Mouse (Mus musculus) thymus, postnatal 0 days (tissue): Measurements from ENCODE around the gene Lrp4. TPM values are rescaled to one million over a fixed set of nuclear protein-coding genes. Genes with fewer than 3 reads are reported as not detected.
"Not testable (repeated sequence)": the region's sequence is repeated elsewhere in the genome, so short reads cannot be mapped to it uniquely, and the experiment has no call there.

Experiments used
- DNase-seq: peaks from one replicate; pipeline ENCODE4 v3.0.0-alpha.2; 2015; ENCODE audit warnings: low spot score
- polyA plus RNA-seq: library from polyadenylated mRNA; unstranded; fragments of >200 nt; fragmentation: Nextera tagmentation; extraction: Ambion mirVana; gene quantifications from 2 replicates; pipeline ENCODE4 v1.2.1, GENCODE M21; 2015

Lrp4 gene
- polyA plus RNA-seq, 1 experiment from 2014 or later: 2.4 TPM

DNA sequence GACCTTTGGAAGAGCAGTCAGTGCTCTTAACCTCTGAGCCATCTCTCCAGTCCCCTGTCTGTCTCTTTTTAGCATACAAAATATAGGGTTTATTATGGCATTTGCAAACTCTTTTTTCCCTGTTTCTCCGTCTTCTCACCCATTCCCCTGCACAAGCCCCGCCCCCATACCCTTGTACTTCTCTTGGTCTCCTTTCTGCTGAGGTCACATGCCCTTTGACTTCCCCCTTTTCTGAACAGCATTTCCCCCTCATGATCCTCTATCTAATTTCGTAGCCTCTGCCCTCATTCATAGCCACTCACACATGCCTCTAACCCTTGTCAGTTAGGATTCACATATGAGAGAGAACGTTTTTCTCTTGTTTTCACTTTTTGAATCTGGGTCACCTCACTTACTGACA is 27.4 kb downstream of the Lrp4 start:
- DNase-seq: no peak

DNA sequence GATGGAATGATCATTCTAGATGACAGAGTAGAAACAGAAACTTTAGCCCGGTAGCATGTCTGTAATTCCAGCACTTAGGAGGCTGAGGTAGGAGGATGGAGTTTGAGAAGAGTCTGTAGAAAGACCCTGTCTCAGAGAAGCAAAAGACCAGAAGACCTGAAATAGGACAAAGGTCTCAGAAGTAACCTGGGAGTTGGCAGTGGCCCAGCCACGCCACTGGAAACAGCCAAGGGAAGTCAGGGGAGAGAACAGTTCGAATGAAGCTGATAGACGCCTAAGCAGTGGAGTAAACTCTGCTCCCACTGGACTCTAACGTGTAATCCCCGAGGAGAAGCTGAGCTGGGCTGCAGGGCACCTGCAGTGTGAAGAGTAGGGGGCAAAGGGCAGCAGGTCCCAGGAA is 27.9 kb downstream of the Lrp4 start:
- DNase-seq: no peak

DNA sequence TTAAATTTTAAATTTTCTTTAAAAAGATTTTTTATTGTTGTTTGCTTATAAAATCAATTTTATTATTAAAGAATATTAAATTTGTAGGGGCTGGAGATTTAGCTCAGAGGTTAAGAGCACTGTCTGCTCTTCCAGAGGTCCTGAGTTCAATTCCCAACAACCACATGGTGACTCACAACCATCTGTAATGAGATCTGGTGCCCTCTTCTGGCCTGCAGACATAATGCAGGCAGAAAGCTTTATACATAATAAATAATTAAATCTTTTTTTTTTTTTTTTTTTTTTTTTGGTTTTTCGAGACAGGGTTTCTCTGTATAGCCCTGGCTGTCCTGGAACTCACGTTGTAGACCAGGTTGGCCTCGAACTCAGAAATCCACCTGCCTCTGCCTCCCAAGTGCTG is 30.0 kb downstream of the Lrp4 start:
- not testable (repeated sequence) for DNase-seq

DNA sequence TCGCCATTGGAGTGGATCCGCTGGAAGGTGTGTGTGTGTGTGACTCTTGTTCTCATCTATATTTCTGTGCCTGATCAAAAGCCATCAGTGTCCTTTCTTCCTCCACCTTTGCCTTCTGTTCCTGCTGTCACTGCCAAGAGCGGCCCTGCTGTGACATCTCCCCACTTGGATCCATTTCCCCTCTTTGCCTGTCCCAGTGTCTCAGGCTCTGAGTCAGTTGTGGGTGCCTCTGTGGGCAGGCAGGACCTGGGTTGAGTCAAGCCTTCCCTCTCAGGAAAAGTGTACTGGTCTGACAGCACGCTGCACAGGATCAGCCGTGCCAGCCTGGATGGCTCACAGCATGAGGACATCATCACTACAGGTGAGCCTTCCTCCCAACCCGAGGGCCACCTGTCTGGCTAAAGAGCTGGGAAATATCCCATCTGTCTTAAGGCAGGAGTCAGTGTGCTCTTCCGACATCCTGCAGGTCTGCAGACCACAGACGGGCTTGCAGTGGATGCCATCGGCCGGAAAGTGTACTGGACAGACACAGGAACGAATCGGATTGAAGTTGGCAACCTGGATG is 34.8 kb downstream of the Lrp4 start:
- DNase-seq: no peak

DNA sequence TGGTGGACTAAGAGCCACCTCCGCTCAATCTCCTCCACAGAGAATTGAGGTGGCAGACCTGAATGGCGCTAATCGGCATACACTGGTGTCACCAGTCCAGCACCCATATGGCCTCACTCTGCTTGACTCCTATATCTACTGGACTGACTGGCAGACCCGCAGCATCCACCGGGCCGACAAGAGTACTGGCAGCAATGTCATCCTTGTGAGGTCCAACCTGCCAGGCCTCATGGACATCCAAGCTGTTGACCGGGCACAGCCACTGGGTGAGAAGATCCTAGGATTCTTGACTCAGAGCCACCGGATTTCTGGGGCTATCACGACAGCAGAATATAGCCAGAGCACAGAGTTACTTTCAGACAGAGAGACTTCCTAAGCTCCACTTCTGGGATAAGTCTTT is 36.7 kb downstream of the Lrp4 start:
- no peak for DNase-seq

DNA sequence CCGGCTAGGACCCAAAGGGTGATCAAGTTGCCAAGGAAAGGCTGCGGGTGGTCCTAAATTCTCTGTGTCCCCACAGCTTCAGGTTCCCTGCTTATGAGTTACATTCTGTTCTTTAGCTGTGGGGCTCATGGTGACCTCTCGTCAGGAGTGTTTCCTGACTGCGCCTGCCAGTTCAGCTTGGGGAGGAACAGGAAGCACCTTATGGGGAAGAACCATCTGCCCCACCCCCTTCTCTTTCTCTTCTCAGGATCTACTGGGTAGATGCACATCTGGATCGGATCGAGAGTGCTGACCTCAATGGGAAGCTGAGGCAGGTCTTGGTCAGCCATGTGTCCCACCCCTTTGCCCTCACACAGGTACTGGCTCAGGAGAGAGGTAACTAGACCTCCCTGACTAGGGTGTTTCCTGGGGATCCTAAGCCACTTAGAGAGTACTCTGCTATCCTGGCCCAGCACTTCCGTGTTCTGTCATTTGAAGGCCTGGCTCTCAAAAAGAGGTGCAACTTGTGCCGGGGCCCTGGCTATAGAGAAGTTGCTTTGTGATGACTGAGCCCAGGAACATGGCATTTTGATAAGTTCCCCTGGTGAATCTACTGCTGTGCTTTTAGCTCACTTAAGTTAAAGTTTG is 40.9 kb downstream of the Lrp4 start:
- DNase-seq: peak; percentile 22

DNA sequence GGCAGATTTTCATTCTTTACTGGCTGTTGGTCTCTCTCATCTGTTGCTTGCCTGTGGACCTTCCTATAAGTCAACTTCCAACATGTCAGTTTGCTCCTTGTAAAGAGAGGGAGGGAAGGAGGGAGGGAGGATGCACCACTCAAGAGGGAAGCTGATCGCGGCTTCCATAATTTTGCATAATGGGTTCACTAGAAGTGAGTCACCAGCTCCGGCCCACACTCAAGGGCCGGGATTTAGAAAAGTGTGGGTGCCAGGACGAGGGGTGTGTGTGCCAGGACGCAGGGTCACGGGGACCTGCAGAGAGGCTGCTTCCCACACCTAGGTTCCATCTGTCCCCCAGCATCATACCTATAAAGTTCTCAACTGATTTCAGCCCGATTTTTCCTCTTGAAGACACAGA is 50.8 kb downstream of the Lrp4 start:
- no peak for DNase-seq

DNA sequence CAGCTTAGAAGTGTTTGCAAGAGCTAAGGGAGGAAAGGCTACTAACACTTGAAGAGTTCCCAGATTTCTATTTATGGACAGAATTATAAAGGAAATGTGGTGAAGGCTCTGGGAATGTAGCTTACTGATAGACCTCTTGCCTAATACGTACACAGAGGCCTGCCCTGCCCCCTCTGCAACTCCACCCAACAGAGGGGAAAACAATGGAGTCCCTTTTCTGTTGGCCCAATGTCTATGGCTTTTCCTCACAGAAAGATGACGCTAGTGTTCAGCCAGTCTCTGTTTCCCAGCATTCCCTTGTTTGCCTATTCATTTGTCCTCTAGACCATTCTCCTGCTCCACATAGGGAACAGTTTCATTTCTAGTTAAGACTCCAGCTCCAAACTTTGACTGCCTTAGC is 59.9 kb downstream of the Lrp4 start:
- DNase-seq: no peak

DNA sequence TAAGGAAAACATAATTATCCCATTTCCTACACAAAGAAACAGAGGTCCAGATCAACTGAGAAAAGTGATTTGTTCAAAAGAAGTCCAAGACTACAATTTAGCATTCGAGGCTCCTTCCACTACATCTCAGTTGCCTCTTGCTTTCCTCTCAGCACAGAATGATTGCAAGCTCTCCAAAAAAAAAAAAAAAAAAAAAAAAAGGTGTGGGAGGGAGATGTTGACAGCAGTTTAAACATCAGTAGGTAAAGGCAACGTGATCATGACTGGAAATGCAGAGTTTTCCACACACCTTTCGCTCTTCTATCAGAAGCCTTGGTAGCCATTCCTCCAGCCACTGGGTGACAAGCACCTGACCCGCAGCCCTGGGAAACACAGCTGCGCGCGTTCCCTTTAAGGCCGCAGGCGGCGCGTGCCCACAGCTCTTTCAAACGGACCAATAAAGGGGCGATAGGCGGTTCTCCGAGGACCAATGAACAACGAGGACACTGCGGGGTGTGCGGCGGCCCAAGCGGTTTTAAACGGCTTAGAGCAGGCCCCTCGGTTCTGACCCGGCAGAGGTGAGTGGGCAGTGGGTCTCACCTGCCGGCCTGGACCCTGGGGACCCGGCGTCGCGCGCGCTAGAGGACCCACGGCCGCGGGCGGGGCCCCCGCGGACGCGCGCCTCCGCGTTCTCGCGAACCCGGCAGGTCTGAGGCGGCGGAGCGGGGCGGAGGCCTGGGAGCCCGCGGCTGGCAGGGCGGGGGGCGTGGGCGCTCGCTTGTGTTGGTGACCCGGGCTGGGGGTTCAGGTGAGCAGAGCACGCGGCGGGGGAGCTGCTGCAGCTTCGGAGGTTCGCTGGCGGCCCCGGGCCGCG is 69.2 kb downstream of the Lrp4 start, which contains the start of gene Ckap5:
Ckap5 (plus strand) TSS at position 469 of the 853 bp plus-strand sequence.
- peak; percentile 90 for DNase-seq

DNA sequence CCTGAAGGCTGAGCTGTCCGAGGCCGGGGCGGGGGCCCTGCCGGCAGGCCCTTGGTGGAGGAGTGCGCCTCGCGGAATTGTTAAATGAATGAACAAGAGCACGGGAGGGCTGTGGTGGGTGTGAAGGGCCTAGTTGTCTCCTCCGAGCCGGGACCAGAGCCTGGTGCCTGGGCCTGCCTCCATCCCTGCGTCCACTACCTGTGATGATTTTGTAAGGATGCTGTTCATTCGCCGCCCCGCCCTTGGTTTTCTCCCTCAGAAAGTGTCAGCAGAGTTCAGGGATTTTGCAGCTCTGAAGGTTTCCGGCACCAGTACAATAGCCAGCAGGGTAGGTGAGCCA is 69.8 kb downstream of the Lrp4 start:
- peak; percentile 54 for DNase-seq

DNA sequence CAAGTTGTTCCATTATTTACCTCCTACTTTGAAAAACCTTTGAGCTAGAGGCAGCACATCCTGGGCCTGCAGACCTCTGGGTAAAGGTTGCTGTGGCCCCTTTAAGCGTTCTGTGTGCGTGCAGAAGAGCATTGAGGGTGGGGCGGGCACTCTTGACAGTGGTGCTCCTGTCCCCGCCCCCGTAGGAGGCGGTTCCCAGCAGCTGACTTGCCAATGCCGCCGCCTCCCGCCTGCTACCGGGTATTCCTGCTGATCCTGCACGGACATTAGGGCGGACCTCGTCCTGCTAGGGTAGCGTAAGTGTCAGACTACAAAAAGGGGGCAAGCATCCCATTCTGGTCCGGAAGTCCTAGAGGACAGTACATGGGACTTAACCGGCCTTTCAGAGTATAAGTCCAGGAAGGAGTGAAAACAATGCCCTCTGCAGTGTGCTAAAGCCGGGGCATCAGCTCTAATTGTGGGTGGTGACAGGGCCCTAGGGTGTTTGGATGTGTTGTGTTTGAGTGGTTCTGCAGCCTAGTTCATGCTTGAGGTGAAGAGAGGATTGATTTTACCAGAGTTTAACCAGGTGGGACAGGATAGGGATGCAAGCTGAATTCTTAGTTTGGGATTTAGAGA is 80.4 kb downstream of the Lrp4 start:
- DNase-seq: peak; percentile 84

Other genes starting within 250 kb of the Lrp4 start
- gene Ddb2, start 220.5 kb upstream of the Lrp4 start, polyA plus RNA-seq: 33.7 and 35.8 TPM in 2 replicates
- 4.3 and 5.9 TPM in 2 replicates for gene Pacsin3, start 201.6 kb upstream of the Lrp4 start, polyA plus RNA-seq
- 95.7 and 99.8 TPM in 2 replicates for gene Arfgap2, start 192.5 kb upstream of the Lrp4 start, polyA plus RNA-seq
- 24.5 and 25.2 TPM in 2 replicates for gene 1110051M20Rik, start 12.8 kb upstream of the Lrp4 start, polyA plus RNA-seq
- gene Ckap5, start 69.3 kb downstream of the Lrp4 start, polyA plus RNA-seq: 82.1 and 95.1 TPM in 2 replicates
- gene F2, start 178.9 kb downstream of the Lrp4 start, polyA plus RNA-seq: 0.98 and 1.0 TPM in 2 replicates
- 7.9 and 12.8 TPM in 2 replicates for gene Zfp408, start 192.3 kb downstream of the Lrp4 start, polyA plus RNA-seq
- 118 and 123 TPM in 2 replicates for gene Arhgap1, start 192.3 kb downstream of the Lrp4 start, polyA plus RNA-seq